Mouse (Mus musculus): Measurements from ENCODE around the gene Lrig2.

- TF ChIP-seq CTCF (IDR thresholded peaks at IDR 0.05; ENCODE audit: extremely low read depth, insufficient read depth, low read length) = no peak
- TF ChIP-seq POLR2A (IDR thresholded peaks at IDR 0.05; ENCODE audit: extremely low read depth, insufficient read depth, low read length) = no peak
These were observed 112.2 kb downstream of the Lrig2 start for GRCm38 (mm10) chr3:104399296-104400045.

All from cortical plate, adult 2 months (tissue).